Mouse (Mus musculus) forebrain, embryonic 13.5 days (tissue): ENCODE results near the gene Gm5475. TPM values are rescaled to one million over a fixed set of nuclear protein-coding genes. Genes with fewer than 3 reads are reported as not detected.

Experiments
- ATAC-seq: fragments of 200-750 bp; cut with Nextera tagmentation; 2 replicates; pipeline ENCODE4 v1.8.0; 2017
- H3K27ac ChIP-seq: fragments of 300-500 bp; sonication (generic); 2 replicates; pipeline ENCODE4 v1.5.1; 2015; ENCODE audit warnings: inconsistent platforms, mild to moderate bottlenecking, moderate library complexity
- H3K27me3 ChIP-seq: fragments of 300-500 bp; sonication (generic); 2 replicates; pipeline ENCODE4 v1.6.1; 2015; ENCODE audit warnings: mild to moderate bottlenecking, inconsistent platforms
- H3K36me3 ChIP-seq: fragments of 300-500 bp; sonication (generic); 2 replicates; pipeline ENCODE4 v1.6.1; 2015; ENCODE audit warnings: mild to moderate bottlenecking, inconsistent platforms; ENCODE audit not compliant: poor library complexity, severe bottlenecking
- H3K4me1 ChIP-seq: fragments of 300-500 bp; sonication (generic); 2 replicates; pipeline ENCODE4 v1.6.1; 2015; ENCODE audit warnings: inconsistent platforms
- H3K4me2 ChIP-seq: fragments of 300-500 bp; sonication (generic); 2 replicates; pipeline ENCODE4 v1.6.1; 2015; ENCODE audit warnings: inconsistent platforms, mild to moderate bottlenecking, moderate library complexity
- H3K4me3 ChIP-seq: fragments of 300-500 bp; sonication (generic); 2 replicates; pipeline ENCODE4 v1.5.1; 2015; ENCODE audit warnings: mild to moderate bottlenecking, inconsistent platforms
- H3K9ac ChIP-seq: fragments of 300-500 bp; sonication (generic); 2 replicates; pipeline ENCODE4 v1.6.1; 2015; ENCODE audit warnings: mild to moderate bottlenecking, inconsistent platforms
- H3K9me3 ChIP-seq: fragments of 300-500 bp; sonication (generic); replicated peaks from 2 replicates; pipeline ENCODE4 v1.6.1; 2016; ENCODE audit warnings: inconsistent platforms
- WGBS: fragments of 180-500 bp; shearing (Covaris S2); methylation state at CpG from one replicate; pipeline ENCODE4 v1.1.7; 2015; 5-methylcytosine and 5-hydroxymethylcytosine counted together
- polyA plus RNA-seq: library from polyadenylated mRNA; unstranded; fragments of >200 nt; fragmentation: Nextera tagmentation; extraction: Ambion mirVana; gene quantifications from 2 replicates; pipeline ENCODE4 v1.2.1, GENCODE M21; 2015

Gene Gm5475
- polyA plus RNA-seq, 1 experiment from 2014 or later, result not detected

DNA sequence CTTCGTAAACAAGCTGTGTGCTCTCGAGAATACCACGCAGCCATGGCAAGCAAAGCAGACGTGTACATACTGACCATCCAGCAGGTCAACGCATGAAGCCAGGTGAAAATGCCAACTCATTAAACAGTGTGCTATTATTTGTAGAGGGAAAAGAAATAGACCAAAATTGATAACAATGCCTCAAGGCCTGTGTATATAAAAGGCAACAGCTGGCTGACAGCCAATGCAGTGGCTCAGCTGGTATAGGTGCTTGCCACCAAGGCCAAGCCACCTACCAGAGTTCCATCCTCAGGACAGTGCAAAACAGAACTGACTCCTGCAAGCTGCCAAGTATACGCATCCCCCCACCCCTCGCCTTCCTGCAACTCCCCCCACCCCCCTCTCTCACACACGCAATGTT is 6.3 kb upstream of the Gm5475 start:
- peaks cover 17% of the 10 kb centered on the region for H3K4me1 ChIP-seq
- ATAC-seq, result no peak
- peaks cover 7% of the 10 kb centered on the region for H3K36me3 ChIP-seq
- H3K9ac ChIP-seq, result no peak overlapping the region
- no peaks in the 10 kb centered on the region for H3K9me3 ChIP-seq
- WGBS, result 84% methylated on average over 8 of the region's 8 CpGs
- no peaks in the 10 kb centered on the region for H3K27me3 ChIP-seq
- H3K4me3 ChIP-seq, result no peak overlapping the region
- H3K27ac ChIP-seq, result no peak overlapping the region
- H3K4me2 ChIP-seq, result no peak overlapping the region

DNA sequence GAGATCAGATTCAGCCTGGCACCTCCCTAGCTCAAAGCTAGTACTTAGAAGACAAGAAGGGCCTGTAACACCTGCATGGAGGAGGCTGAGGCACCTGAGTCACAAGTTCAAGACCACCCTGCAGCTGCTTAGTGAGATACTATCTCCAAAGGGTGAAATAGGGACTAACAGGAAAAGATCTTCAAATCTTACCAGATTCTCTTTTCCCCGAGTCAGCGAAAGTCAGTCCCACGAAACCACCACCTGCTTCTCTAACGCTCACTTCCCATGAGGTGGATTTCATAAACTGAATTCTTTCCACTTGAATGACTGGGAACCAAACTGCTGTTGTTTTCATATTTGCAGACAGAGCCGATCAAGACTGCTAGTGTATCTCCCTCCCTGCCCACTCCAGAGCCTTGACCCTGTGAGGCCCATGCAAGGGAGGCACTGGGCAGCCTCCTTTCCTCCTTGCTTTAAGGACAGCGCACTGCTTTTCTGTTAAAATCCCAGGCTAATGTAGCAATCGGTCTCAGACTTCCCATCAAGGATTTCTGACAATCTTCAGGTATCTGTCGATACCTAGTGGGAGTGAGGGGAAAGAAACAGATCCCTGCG is 4.0 kb upstream of the Gm5475 start:
- Histone ChIP-seq H3K36me3 (no peaks in the 10 kb centered on the region), H3K9ac (no peak overlapping the region), H3K4me1 (peaks cover 33% of the 10 kb centered on the region), H3K27ac (no peak overlapping the region), H3K4me2 (no peak overlapping the region), H3K27me3 (no peaks in the 10 kb centered on the region), H3K4me3 (no peak overlapping the region), H3K9me3 (no peaks in the 10 kb centered on the region)
- no peak for ATAC-seq
- 84% methylated on average over 9 of the region's 9 CpGs for WGBS

GRCm38 (mm10) chr15:100419311-100419710 is 2.6 kb upstream of the Gm5475 start:
- peak overlapping the region; percentile 39; the same call in 1 of the 2 replicates for H3K9ac ChIP-seq
- H3K4me1 ChIP-seq, result peaks cover 43% of the 10 kb centered on the region
- 76% methylated on average over 8 of the region's 8 CpGs for WGBS
- peaks cover 10% of the 10 kb centered on the region for H3K27me3 ChIP-seq
- no peak overlapping the region for H3K27ac ChIP-seq
- no peak for ATAC-seq
- H3K4me2 ChIP-seq, result no peak overlapping the region
- no peaks in the 10 kb centered on the region for H3K36me3 ChIP-seq
- no peak overlapping the region for H3K4me3 ChIP-seq
- H3K9me3 ChIP-seq, result no peaks in the 10 kb centered on the region

GRCm38 (mm10) chr15:100419901-100420745 is 1.8 kb upstream of the Gm5475 start:
- H3K4me3 ChIP-seq, result no peak overlapping the region
- no peak for ATAC-seq
- H3K9ac ChIP-seq, result peak overlapping the region; percentile 35; the same call in 1 of the 2 replicates
- 67% methylated on average over 9 of the region's 9 CpGs for WGBS
- no peak overlapping the region for H3K27ac ChIP-seq
- H3K9me3 ChIP-seq, result no peaks in the 10 kb centered on the region
- H3K4me2 ChIP-seq, result no peak overlapping the region
- peaks cover 45% of the 10 kb centered on the region for H3K4me1 ChIP-seq
- no peaks in the 10 kb centered on the region for H3K36me3 ChIP-seq
- H3K27me3 ChIP-seq, result peaks cover 18% of the 10 kb centered on the region

GRCm38 (mm10) chr15:100421059-100421757 is 739 bp upstream of the Gm5475 start:
- Histone ChIP-seq H3K4me3 (peak overlapping the region; percentile 96), H3K36me3 (no peaks in the 10 kb centered on the region), H3K9me3 (0 out of 2 replicates have a peak, but pooled peaks cover 3% of the 10 kb centered on the region), H3K4me1 (peaks cover 45% of the 10 kb centered on the region), H3K27me3 (peaks cover 29% of the 10 kb centered on the region), H3K27ac (no peak overlapping the region), H3K9ac (peak overlapping the region; percentile 96; the same call in 1 of the 2 replicates), H3K4me2 (peak overlapping the region; percentile 88)
- no peak for ATAC-seq
- 51% methylated on average over 8 of the region's 8 CpGs for WGBS

DNA sequence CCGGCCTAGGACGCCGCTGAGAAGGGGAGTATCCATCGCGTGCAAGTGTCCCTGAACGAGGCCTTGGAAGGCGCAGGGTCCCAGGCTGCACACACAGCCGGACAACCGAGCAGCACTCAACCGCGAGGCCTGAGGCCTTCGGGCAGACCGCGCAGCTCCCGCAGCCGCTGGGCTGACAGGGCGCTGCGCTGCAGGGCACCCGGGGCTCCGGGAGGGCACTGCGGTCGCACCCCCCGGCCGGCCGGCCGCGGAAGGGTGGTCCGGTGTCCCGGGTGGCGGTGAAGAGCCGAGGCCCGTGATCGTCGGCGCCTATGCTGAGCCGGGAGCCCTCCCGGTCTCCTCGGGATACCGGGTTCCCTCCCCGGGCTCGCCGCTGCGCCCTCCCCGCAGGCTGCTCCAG is 529 bp downstream of the Gm5475 start:
- H3K4me2 ChIP-seq, result peak overlapping the region; percentile 88
- H3K9me3 ChIP-seq, result 0 out of 2 replicates have a peak, but pooled peaks cover 3% of the 10 kb centered on the region
- H3K4me3 ChIP-seq, result peak overlapping the region; percentile 96
- H3K36me3 ChIP-seq, result no peaks in the 10 kb centered on the region
- peak; percentile 74 for ATAC-seq
- under 1% methylated on average over 33 of the region's 44 CpGs for WGBS
- peaks cover 45% of the 10 kb centered on the region for H3K4me1 ChIP-seq
- no peak overlapping the region; the same call in 1 of the 2 replicates for H3K27ac ChIP-seq
- H3K9ac ChIP-seq, result peak overlapping the region; percentile 96
- peaks cover 31% of the 10 kb centered on the region for H3K27me3 ChIP-seq

- Histone ChIP-seq H3K27me3 (peaks cover 31% of the 10 kb centered on the region), H3K9ac (peak overlapping the region; percentile 96), H3K36me3 (no peaks in the 10 kb centered on the region), H3K4me3 (peak overlapping the region; percentile 96), H3K4me1 (peaks cover 45% of the 10 kb centered on the region), H3K4me2 (peak overlapping the region; percentile 88), H3K27ac (no peak overlapping the region), H3K9me3 (0 out of 2 replicates have a peak, but pooled peaks cover 3% of the 10 kb centered on the region)
- 1% methylated on average over 55 of the region's 65 CpGs for WGBS
- ATAC-seq, result peak; percentile 99
These were observed 1.2 kb downstream of the Gm5475 start for GRCm38 (mm10) chr15:100422899-100423860.

GRCm38 (mm10) chr15:100423916-100424315 is 2.0 kb downstream of the Gm5475 start:
- WGBS, result 3% methylated on average over 14 of the region's 14 CpGs
- Histone ChIP-seq H3K27me3 (peaks cover 31% of the 10 kb centered on the region), H3K9ac (peak overlapping the region; percentile 96)

GRCm38 (mm10) chr15:100424396-100425122 is 2.6 kb downstream of the Gm5475 start, which contains the start of gene Slc11a2:
Gene Slc11a2 (minus strand): TSS chr15:100425072.
- Histone ChIP-seq H3K27ac (no peak within 1 kb of the TSS), H3K27me3 (peaks cover 31% of the 10 kb centered on the region), H3K4me3 (peak within 1 kb of the TSS; percentile 96), H3K9me3 (0 out of 2 replicates have a peak, but pooled peaks cover 3% of the 10 kb centered on the region), H3K4me1 (peaks cover 39% of the 10 kb centered on the region), H3K36me3 (no peaks in the 10 kb centered on the region), H3K4me2 (peak within 1 kb of the TSS; percentile 88), H3K9ac (peak within 1 kb of the TSS; percentile 96; the same call in 1 of the 2 replicates)
- ATAC-seq, result no peak
- 29% methylated on average over 17 of the region's 17 CpGs for WGBS

More at GRCm38 (mm10) chr15:100423916-100424315, 2.0 kb downstream of the Gm5475 start:
- no peaks in the 10 kb centered on the region for H3K36me3 ChIP-seq
- H3K4me3 ChIP-seq, result peak overlapping the region; percentile 96
- no peak for ATAC-seq
- H3K27ac ChIP-seq, result no peak overlapping the region
- H3K4me2 ChIP-seq, result peak overlapping the region; percentile 88
- H3K9me3 ChIP-seq, result 0 out of 2 replicates have a peak, but pooled peaks cover 3% of the 10 kb centered on the region
- peaks cover 45% of the 10 kb centered on the region for H3K4me1 ChIP-seq

GRCm38 (mm10) chr15:100428296-100428905 is 6.5 kb downstream of the Gm5475 start:
- no peak overlapping the region for H3K4me3 ChIP-seq
- H3K4me2 ChIP-seq, result no peak overlapping the region
- peaks cover 29% of the 10 kb centered on the region for H3K27me3 ChIP-seq
- no peak overlapping the region for H3K27ac ChIP-seq
- 0 out of 2 replicates have a peak, but pooled peaks cover 3% of the 10 kb centered on the region for H3K9me3 ChIP-seq
- H3K36me3 ChIP-seq, result no peaks in the 10 kb centered on the region
- ATAC-seq, result no peak
- 89% methylated on average over 13 of the region's 13 CpGs for WGBS
- H3K4me1 ChIP-seq, result peaks cover 10% of the 10 kb centered on the region
- H3K9ac ChIP-seq, result no peak overlapping the region
